Mouse (Mus musculus) C2C12 (cell line): ENCODE measurements around the gene Ppp1r3g. TPM values are rescaled to one million over a fixed set of nuclear protein-coding genes. Genes with fewer than 3 reads are reported as not detected.

Experiments
- H3K27me3 ChIP-seq: one replicate; pipeline ENCODE4 v1.6.1; 2011; ENCODE audit not compliant: control insufficient read depth, insufficient read depth, insufficient read length
- H3K36me3 ChIP-seq: one replicate; pipeline ENCODE4 v1.6.1; 2011; ENCODE audit not compliant: control insufficient read depth, insufficient read depth
- H3K4me3 ChIP-seq: one replicate; pipeline ENCODE4 v1.5.1; 2011; ENCODE audit warnings: mild to moderate bottlenecking, control low read depth; ENCODE audit not compliant: poor library complexity, insufficient read depth, severe bottlenecking
- H3K79me2 ChIP-seq: one replicate; pipeline ENCODE4 v1.6.1; 2011; ENCODE audit not compliant: control insufficient read depth, insufficient read depth
- H3K79me3 ChIP-seq: one replicate; pipeline ENCODE4 v1.6.1; 2011; ENCODE audit warnings: low read depth, control low read depth
- H3ac ChIP-seq: one replicate; pipeline ENCODE3; 2011; ENCODE audit warnings: low read depth; ENCODE audit not compliant: control insufficient read depth, insufficient read length
- CEBPB ChIP-seq: IDR thresholded peaks from one replicate; pipeline ENCODE4 v1.6.1; 2011; ENCODE audit warnings: low read depth, mild to moderate bottlenecking, control low read depth, moderate library complexity
- CTCF ChIP-seq: IDR thresholded peaks from one replicate; pipeline ENCODE4 v1.5.1; 2011; ENCODE audit not compliant: control insufficient read depth, insufficient read depth, insufficient read length
- FOSL1 ChIP-seq: IDR thresholded peaks from one replicate; pipeline ENCODE4 v1.8.0; 2011; ENCODE audit warnings: mild to moderate bottlenecking, low read length; ENCODE audit not compliant: poor library complexity, insufficient read depth, severe bottlenecking
- MAX ChIP-seq: IDR thresholded peaks from one replicate; pipeline ENCODE4 v1.6.1; 2011; ENCODE audit warnings: mild to moderate bottlenecking, control low read depth
- MYOD1 ChIP-seq: IDR thresholded peaks from one replicate; pipeline ENCODE4 v1.6.1; 2011; ENCODE audit warnings: low read depth; ENCODE audit not compliant: control insufficient read depth, insufficient read length
- MYOG ChIP-seq: IDR thresholded peaks from one replicate; pipeline ENCODE4 v1.6.1; 2011; ENCODE audit not compliant: control insufficient read depth, insufficient read length; ENCODE audit errors: extremely low read depth
- USF1 ChIP-seq: IDR thresholded peaks from one replicate; pipeline ENCODE4 v1.6.1; 2011; ENCODE audit warnings: low read depth, mild to moderate bottlenecking, control low read depth, moderate library complexity
- long read RNA-seq, 2 experiments: library from polyadenylated mRNA; unstranded; transcript quantifications; one replicate each; pipeline ENCODE4 v2.0.0; 2019 to 2020
- polyA plus RNA-seq: library from polyadenylated mRNA; unstranded; fragments of >200 nt; fragmentation: generic; extraction: Trizol; gene quantifications from one replicate; pipeline ENCODE4 v1.2.1, GENCODE M21; 2012; ENCODE audit warnings: missing spikeins

The Ppp1r3g gene
- polyA plus RNA-seq: not detected
- long read RNA-seq, experiment 1: 0 reads
- long read RNA-seq, experiment 2: 0 reads

DNA sequence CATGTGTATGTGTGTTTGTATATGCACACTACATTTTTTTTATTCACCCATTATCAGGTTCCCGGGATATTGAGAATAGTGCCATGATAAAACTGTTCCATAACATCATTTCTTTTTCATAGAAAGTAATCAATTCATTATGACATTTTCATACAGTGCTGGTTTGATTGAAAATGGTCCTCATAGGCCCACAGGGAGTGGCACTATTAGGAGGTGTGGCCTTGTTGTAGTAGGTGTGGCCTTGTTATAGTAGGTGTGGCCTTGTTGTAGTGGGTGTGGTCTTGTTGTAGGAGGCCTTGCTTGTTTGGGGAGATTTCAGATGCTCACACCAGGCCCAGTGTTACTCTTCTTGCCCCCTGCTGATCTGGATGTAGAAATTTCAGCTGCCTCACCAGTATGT, at the start of gene Ppp1r3g:
Gene Ppp1r3g (plus strand): TSS at position 301 of the 400 bp plus-strand sequence.
- TF ChIP-seq CTCF (no peak), CEBPB (no peak), MAX (no peak), USF1 (no peak), MYOD1 (no peak), FOSL1 (no peak), MYOG (no peak)
- Histone ChIP-seq H3K79me2 (no peaks in the 10 kb centered on the region), H3K27me3 (no peaks in the 10 kb centered on the region), H3K36me3 (no peaks in the 10 kb centered on the region), H3K79me3 (no peaks in the 10 kb centered on the region), H3ac (no peak within 1 kb of the TSS), H3K4me3 (no peak within 1 kb of the TSS)

GRCm38 (mm10) chr13:35911476-35911875, 47.2 kb upstream of the Ppp1r3g start:
- Histone ChIP-seq H3ac (no peak overlapping the region), H3K36me3 (no peaks in the 10 kb centered on the region), H3K79me3 (no peaks in the 10 kb centered on the region), H3K27me3 (no peaks in the 10 kb centered on the region), H3K4me3 (no peak overlapping the region), H3K79me2 (no peaks in the 10 kb centered on the region)
- TF ChIP-seq USF1: no peak
- no peak for TF ChIP-seq CTCF
- no peak for TF ChIP-seq CEBPB
- TF ChIP-seq FOSL1: no peak
- TF ChIP-seq MYOD1: no peak
- TF ChIP-seq MAX: no peak
- no peak for TF ChIP-seq MYOG

GRCm38 (mm10) chr13:35937991-35938390, 20.6 kb upstream of the Ppp1r3g start:
- no peak for TF ChIP-seq MYOG
- Histone ChIP-seq H3ac (no peak overlapping the region), H3K36me3 (no peaks in the 10 kb centered on the region)

GRCm38 (mm10) chr13:35939871-35940665, 18.6 kb upstream of the Ppp1r3g start:
- no peaks in the 10 kb centered on the region for H3K27me3 ChIP-seq
- no peaks in the 10 kb centered on the region for H3K79me2 ChIP-seq
- no peak overlapping the region for H3K4me3 ChIP-seq
- H3ac ChIP-seq: no peak overlapping the region
- TF ChIP-seq MYOG (no peak), USF1 (no peak), FOSL1 (no peak), CEBPB (no peak), MAX (no peak), CTCF (no peak), MYOD1 (no peak)
- no peaks in the 10 kb centered on the region for H3K36me3 ChIP-seq
- H3K79me3 ChIP-seq: no peaks in the 10 kb centered on the region

More at GRCm38 (mm10) chr13:35937991-35938390, 20.6 kb upstream of the Ppp1r3g start:
- no peaks in the 10 kb centered on the region for H3K27me3 ChIP-seq
- no peaks in the 10 kb centered on the region for H3K79me2 ChIP-seq
- H3K79me3 ChIP-seq: no peaks in the 10 kb centered on the region
- no peak overlapping the region for H3K4me3 ChIP-seq

DNA sequence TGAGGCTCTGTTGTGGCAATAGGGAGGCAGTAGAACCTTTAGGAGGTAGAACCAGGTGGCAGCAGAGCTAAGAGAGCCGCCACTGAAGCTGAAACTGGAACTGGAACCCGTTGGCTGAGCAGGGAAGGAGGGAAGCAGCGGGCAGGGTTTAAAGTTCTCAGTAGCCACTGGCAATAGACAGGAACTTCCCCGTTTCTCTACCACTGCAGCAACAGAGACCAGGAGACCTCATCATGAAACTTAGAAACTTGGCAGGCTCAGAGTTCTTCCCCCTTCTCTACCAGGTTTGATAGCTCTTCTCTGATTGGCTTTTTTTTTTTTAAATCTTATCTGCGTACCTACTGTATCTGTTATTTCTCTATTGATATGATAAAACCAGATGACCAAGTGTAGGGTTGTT, 17.7 kb upstream of the Ppp1r3g start:
- H3K27me3 ChIP-seq: peaks cover 2% of the 10 kb centered on the region
- no peak overlapping the region for H3ac ChIP-seq
- no peaks in the 10 kb centered on the region for H3K36me3 ChIP-seq
- no peaks in the 10 kb centered on the region for H3K79me2 ChIP-seq
- TF ChIP-seq FOSL1 (no peak), MYOG (no peak), MYOD1 (no peak), CEBPB (no peak), CTCF (no peak), USF1 (no peak), MAX (no peak)
- no peak overlapping the region for H3K4me3 ChIP-seq
- no peaks in the 10 kb centered on the region for H3K79me3 ChIP-seq
